Mouse (Mus musculus): ENCODE measurements at regions not wholly inside any gene's neighbourhood (a gene's known extent, or its start where the extent isn't known, plus 50 kb on each side); places are given as distances from the start of the nearest gene placed in this dataset.

DNA sequence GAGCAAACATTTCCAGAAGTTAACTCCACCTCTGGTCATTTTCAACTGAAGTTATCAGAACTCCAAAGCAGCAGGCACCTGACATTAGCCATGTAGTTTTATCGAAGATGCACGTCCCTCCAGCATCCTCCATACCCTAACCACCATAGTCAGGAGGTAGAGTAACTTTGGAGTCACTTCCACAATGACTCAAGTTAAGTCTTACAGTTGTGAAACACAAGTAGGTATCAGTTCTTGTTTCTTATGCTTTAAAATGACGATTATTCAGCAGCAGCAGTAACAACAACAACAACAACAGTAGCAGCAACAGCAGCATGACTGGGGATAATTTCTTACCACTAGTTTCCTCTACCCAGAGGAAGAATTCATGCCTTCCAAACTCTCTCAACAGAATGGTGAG is 51.3 kb upstream of the Tank start:
- DNase-seq (ENCODE audit: extremely low spot score in 1 of 2, low spot score in 1 of 2): no peak

DNA sequence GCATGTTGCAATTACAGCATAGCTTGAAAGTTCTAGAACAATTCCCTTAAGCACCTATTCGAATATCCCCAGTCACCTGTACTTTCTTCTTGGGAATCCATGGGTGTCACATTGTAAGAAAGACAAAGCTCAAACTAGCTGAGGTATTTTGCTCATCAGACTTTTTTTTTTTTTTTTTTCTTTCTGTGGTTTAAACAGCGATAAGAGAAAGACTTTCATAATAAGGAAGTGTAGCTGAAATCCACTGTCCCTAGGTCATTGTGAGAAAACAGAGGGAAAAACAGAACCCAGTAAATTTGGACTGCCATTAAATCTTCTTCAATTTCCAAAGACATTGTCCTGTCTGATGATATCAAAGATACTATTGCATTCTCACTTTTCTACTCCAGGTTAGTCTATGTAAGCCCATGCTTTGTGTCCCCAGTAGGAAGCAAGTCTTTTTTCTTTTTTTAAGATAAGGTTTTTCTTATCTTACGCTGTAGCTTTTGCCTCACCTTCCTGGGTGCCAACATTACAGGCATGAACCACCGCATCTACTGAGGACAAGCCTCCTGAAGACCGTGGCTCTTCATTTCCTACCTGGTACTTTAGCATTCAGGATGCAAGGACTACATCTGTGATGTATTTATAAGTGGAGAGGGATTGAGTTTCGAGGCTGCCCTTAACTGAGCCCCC is 54.2 kb upstream of the Tank start:
- no peak for DNase-seq (ENCODE audit: extremely low spot score in 1 of 2, low spot score in 1 of 2)

DNA sequence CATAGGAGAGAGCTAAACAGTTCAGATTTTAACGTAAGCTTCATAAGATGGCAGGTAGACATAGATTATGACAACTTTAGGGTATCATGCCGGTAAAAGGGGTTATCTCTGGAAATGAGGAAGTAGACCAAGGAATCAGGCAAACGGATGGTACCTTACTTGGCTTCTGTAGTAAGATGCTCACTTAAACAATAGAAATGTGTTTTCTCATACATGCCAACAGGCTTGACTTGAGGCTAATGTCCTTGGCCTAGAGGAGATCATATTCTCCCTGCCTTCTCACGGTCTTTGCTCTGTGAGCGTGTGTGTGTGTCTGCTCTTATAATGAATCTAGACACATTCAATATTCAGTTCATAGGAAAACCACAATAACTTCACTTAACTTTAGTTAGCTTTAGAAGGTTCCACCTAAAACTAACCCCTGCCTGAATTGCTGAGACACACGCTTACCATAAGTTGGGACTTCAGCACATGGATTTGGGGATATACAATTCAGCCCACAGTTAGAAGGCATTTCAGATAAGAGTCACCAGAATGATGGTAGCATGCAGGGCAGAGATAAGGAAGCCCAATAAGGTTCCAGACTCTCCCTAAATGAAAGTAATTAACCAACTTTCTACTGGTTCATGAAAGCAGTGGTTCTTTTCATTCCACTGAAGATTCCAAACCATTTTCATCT is 63.8 kb upstream of the Tank start:
- DNase-seq (ENCODE audit: extremely low spot score in 1 of 2, low spot score in 1 of 2): no peak

DNA sequence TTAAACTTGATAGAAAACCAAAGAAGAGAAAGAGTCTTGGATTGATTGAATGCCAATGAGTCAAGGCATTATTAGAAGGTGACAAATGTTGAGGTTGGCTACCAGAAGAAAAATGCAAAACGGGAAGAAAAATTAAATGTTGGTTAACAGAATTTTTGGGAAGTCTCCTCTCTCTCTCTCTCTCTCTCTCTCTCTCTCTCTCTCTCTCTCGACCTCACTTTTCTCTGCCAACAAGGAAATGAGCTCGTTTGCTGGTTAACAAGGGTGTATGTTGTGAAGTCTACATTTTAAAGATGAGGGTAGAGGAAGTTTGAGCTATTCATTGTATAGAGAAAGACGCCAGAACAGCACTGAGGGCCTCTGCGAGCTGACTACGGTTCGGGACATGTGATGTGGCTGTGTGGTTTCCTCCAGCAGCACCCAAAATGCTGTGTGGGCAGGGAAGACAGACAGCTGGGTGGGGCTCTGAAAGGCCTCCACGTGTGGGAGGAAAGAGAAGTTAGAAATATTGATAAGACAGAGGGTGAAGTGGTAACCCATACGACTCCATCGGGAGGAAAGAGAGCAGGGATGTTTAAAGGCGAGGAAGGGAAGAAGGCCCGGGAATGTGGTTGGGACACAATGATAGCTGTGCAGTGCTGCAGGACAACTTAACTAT is 64.5 kb upstream of the Tank start:
- DNase-seq (ENCODE audit: extremely low spot score in 1 of 2, low spot score in 1 of 2): no peak

DNA sequence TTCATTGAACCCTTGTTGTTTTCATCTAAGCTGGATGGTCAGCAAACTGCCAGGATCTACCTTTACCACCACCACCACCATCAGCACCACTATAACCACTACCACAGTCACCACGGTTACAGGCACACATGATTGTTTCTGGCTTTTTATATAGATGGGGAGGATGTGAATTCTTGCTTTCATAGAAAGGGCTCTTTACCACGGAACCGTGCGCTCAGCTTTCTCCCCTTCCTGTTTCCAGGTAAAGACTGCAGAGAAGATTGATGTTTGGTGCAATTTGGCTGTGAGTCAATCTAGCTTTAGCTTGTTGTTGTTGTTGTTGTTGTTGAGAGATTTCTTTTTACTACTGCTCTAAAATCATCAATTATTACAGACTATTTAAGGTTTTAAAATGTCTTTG is 74.8 kb upstream of the Tank start:
- DNase-seq (ENCODE audit: extremely low spot score in 1 of 2, low spot score in 1 of 2): no peak

DNA sequence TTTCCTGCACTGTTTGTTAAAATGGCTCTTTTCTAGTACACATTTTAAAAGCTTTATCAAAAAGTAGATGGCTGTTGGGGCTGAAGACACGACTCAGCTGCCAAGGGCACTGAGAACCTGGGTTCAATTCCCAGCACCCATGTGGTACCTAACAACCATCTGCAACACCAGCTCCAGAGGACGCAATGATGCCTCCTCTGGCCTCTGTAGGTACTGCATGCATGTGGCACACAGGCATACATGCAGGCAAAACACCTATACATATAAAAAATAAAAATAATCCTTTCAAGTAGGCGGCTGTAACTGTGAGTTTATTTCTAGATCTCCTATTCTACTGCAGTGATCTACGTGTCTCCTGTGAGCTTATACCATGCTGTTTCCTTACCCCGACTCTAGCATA is 76.5 kb upstream of the Tank start:
- DNase-seq (ENCODE audit: extremely low spot score in 1 of 2, low spot score in 1 of 2): no peak

DNA sequence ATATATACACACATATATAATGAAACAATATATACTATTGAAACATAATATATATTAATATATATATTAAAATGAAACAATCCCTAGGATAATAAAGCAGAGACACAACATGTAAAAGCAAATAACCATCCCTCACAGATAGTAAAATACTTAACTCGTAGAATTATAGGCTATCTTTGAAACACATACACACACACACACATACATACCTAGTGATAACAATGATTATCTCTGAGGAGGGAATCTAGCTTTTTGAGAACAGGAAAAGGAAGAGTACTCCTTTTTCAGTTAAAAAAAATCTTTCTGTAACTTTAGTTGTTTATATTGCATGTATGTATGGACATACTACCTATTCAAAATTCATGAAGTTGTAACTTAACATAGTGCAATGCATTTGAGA is 79.1 kb upstream of the Tank start:
- no peak for DNase-seq (ENCODE audit: extremely low spot score in 1 of 2, low spot score in 1 of 2)

DNA sequence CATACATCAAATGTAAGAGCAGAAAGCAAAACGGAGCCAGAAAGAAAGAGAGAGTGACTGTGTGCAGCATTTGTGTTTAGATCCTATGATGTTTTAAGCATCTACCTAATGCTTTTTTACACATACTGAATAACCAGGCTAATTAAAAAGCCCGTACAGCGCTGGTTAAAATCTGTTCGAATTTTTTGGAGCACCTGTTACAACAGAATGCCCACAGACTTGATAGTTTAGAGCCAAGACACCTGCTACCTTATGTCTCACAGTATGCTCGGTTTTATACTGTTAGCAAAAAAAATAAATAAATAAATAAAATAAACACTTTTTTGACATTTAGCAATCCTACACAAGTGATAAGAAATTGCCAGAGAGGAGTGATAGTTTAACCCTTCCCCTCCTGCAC is 80.5 kb upstream of the Tank start:
- DNase-seq (ENCODE audit: extremely low spot score in 1 of 2, low spot score in 1 of 2): peak in 1 of 2 experiments; percentile 8

DNA sequence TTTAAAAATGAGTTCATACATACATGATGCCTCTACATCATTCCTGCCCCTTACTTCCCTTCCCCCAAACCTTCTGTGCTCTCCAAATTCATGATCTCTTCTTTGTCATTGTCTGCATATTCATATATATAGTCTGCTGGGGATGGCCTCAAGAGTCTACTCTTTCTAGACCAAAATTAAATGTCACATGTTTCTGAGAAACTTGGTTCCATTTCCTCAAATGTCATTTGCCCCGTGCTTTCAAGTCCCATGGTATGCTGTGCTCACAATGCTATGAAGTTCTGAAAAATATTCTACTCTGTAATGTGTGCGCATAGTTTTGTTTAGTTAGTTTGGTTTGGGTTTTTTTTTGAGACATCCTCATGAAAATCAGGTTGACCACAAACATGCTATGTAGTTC is 81.4 kb upstream of the Tank start:
- no peak for DNase-seq (ENCODE audit: extremely low spot score in 1 of 2, low spot score in 1 of 2)

DNA sequence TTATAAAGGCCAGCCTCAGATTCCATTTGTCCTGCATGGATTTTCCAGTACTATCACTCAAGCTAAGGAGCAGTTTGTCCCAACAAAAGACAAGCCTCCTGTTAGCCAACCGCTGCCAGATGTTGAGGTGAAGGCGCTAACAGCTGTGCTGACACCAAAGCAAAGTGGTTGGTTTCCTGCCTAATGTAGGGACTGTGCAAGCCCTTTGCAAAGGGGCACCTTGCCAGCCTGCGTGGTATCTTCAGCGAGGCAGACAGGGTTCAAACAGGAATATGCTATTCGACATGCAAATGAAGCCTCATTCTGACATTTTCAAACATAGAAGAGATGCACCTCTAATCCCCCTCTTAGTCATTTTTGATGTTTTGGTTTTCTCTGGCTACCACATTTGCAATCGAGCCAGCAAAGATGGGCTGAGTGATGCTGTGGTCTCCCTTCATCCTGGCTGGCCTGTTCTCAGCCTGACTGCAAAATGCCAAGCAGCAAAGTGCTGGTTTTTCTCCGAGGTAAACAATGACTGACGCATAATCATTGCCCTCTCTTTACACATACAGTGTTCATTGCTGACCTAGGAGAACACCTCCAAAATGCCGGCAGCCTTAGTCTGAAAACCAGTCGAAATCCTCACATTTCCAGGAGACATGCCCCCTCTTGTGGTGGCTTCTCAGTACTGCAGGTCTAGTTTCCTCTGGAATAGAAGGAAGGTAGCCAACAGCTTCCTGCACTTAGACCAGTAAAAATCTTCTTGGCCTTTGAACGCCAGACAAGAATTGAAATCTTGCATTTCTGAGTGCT is 84.3 kb upstream of the Tank start:
- DNase-seq (ENCODE audit: extremely low spot score in 1 of 2, low spot score in 1 of 2): peak; percentile 74 to 94

DNA sequence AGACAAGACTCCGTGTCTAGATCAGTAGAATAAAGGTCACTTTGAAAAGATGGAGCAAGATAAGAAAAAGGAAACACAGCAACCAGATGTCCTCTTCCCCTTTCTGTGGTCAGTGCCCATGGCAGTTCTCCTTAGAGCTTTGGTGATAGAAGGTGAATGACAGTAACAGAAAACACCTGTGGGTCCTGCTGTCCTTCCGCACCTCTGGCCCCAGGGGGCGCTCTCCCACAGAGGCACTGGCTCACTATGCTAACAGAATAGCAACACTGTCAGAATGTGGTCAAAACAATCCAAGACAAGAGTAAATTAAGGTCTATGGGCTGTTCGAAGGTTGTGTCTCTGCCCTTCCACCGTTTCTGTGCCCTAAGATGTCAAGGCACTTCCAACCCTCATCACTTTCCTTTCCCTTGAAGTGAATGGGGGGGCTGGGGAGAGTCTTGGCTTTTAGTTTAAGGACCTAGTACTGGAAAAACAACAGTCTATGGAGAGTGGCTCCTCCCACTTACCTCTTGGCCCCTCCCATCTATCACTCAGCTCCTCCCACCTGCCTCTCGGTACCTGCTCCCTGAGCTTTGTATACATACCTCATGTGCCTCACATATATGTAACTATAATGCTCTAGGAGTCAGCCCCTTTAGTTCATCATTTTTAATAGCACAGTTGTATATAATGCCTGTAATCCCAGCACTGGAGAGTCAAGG is 86.2 kb upstream of the Tank start:
- peak in 1 of 2 experiments; percentile 33 for DNase-seq (ENCODE audit: extremely low spot score in 1 of 2, low spot score in 1 of 2)

DNA sequence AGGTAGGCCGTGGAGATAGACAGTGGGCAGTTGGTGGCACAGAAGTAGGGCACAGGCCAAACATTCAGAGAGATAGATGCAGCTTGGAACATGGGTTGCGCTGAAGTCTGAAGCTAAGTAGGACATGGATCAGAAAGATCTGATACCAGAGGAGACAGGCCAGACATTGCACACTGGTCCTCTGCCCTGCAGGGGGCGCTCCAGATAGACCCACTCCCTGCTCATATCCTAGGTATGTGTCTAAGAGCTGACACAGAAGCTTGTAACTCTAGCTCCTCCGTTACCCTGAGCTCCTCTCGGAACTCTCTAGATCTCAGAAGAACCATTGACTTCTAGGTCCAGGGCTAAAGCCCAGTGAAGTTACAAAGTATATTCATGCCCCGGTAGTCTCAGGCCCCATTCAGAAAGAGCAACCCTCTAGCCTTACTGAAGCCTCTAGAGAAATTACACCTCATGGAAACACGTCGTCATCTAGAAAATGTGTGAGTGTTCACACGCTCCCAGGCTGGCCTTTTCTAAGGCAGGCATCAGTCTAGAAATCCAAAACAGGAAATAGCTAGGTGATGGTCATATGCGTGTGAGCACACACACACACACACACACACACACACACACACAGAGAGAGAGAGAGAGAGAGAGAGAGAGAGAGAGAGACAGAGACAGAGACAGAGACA is 87.8 kb upstream of the Tank start:
- no peak for DNase-seq (ENCODE audit: extremely low spot score in 1 of 2, low spot score in 1 of 2)

DNA sequence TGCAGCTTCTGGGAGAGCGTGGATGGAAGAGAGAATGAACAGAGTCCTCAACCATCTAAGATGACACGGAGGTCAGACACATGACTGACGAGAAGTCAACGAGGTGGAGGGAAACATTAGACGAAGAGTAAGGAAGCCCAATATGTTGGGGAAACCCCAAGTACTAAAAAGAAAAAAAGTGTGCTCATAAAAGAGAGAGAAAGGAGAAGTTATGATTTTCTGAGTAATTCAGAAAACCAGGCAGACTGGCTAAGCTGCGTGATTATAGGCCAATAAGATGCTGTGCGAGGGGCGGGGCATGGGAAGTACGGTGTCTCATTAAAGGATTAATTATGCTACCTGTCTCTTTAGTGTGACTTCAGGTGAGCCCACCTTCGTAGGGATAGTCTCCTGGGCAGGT is 88.6 kb upstream of the Tank start:
- DNase-seq (ENCODE audit: extremely low spot score in 1 of 2, low spot score in 1 of 2): no peak

DNA sequence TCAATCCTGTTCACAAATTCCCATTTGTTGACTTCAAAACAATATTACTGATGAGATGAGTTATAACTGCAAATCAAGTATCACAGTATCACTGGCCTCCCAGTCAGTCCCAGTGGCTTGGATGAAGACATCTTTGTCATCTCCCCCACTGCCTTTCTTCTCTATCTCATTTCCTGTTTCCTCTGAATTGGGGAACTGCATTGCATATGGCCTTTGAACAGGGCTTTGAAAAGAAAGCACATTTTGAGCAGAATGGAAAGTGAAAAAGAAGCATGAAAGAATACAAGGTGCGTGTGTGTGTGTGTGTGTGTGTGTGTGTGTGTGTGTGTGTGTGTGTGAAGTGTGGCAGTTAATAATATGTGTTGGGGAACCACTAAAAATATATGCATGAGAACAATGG is 94.6 kb upstream of the Tank start:
- no peak for DNase-seq (ENCODE audit: extremely low spot score in 1 of 2, low spot score in 1 of 2)

DNA sequence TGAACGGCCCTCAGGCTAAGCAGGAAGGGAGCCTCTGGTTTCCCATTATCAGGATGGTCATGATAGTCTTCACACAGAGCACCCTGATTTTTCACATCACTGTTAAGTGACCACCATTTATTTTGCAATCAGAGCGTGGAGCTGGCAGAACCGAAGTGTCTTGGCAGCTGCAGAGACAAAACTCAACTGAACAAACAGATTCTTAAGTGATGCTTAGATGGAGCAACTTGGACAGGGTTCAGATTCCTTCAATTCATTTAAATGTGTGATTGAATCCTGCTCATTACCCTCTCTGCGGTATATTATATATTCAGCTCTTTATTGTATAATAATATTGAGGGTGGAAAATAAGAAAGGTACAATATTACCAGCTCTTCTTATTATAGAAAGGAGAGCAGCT is 101.7 kb upstream of the Tank start:
- DNase-seq (ENCODE audit: extremely low spot score in 1 of 2, low spot score in 1 of 2): no peak

DNA sequence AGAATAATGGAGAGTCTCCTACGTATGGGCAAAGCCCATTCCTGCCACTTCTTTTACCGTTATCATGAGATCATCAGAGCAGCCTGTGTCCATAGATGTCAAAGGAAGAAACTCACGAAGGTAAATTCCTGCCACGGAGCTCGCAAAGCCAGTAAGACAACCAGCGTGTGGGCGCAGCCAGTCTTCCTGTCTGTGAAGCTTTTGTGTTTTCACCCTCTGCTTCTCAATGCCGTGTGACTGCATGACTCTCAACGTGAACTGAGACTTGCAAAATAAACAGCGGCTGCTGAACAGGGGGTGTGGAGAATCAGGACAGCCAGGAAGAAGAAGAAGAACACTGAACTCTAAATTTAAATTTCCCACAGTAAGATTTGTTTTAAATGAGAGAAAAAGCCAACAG is 103.8 kb upstream of the Tank start:
- no peak for DNase-seq (ENCODE audit: extremely low spot score in 1 of 2, low spot score in 1 of 2)

DNA sequence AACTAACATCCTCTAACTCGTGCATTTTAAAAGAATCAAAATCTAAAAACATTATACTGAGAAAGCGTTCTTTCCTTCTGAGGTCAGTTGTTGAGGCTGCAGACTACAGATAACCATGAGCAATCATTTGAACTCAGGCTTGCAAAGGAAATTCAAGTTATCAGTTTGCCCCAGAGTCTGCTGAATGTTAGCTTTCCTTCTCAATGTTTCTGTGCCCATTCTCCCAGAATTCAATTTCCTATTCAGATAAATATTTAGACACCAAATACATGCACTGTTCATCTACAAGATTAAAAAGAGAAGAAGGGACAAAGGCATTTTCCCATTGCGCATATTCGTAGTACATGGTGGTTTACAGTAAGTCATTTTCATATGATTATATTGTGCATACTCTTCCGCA is 107.9 kb upstream of the Tank start:
- no peak for DNase-seq (ENCODE audit: extremely low spot score in 1 of 2, low spot score in 1 of 2)

DNA sequence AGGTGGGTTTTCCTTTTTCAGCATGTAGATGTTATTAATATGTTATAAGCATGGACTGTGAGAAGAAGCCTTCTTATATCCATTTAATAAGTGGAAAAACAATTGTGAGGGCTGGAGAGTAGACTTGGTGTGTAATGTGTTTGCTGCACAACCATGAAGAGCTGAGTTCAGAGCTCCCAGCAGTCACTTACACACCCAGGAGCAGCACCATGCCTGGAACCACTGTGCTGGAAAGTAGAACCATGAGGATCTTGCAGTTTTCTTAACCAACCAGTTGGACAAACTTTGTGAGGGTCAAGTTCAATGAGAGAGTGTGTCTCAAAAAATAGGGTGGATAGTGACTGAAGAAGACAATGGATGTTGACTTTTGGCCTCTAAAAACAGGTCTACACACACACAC is 108.3 kb upstream of the Tank start:
- no peak for DNase-seq (ENCODE audit: extremely low spot score in 1 of 2, low spot score in 1 of 2)

DNA sequence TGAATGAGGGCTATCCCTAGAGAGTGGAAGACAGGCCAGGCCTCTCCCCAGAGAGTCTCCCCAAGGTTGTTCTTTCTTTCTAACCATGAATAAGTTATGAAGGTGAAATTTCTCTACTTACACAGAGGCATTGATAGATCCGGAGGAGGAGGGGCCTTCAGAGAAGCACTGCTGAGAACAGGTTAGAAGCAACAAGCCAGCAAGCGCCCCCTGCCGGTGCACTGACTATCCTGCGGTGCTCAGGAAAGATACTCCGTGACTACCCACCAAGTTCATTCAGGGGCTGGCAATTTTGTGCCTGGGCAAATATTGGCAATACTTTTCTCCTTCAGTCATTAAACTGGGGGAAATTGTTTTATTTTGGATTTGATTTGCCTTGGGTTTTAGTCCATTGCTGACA is 122.5 kb upstream of the Tank start:
- DNase-seq (ENCODE audit: extremely low spot score in 1 of 2, low spot score in 1 of 2): peak in 1 of 2 experiments; percentile 77

DNA sequence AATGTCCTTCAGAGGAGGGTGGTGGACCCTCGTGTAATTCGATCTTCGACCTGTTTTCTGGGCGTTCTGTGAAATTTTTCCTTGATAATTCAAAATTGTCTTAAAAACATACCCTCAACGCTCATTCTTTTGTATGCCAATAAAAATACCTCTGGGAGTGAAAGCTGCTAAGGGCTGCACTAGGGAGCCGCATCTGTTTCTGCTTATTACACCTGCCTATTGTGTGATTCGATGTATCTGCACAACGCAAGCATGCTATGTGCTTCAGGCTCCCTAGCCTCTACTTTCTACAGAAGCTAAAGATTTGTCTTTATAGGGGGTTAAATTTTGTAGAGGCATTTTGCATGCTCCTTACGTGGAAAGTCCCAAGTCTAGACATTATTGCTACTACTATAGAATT is 123.7 kb upstream of the Tank start:
- DNase-seq (ENCODE audit: extremely low spot score in 1 of 2, low spot score in 1 of 2): no peak

All from layer of hippocampus, postnatal 25 days (tissue).